Mouse (Mus musculus) bone marrow macrophage, adult 2 months (primary cell): ENCODE results near the gene Nanos1. TPM values are rescaled to one million over a fixed set of nuclear protein-coding genes. Genes with fewer than 3 reads are reported as not detected.

Source experiments
- H3K27ac ChIP-seq: 2 replicates; pipeline ENCODE4 v1.5.1; 2012; ENCODE audit warnings: low read depth, low read length; ENCODE audit not compliant: insufficient read depth
- H3K4me1 ChIP-seq: 2 replicates; pipeline ENCODE4 v1.6.1; 2012; ENCODE audit warnings: low read length; ENCODE audit not compliant: control insufficient read depth, insufficient read depth
- H3K4me3 ChIP-seq: 2 replicates; pipeline ENCODE4 v1.5.1; 2012; ENCODE audit warnings: mild to moderate bottlenecking, low read length, moderate library complexity; ENCODE audit not compliant: insufficient read depth
- CTCF ChIP-seq: IDR thresholded peaks from 2 replicates; pipeline ENCODE4 v1.5.1; 2012; ENCODE audit warnings: low read depth, mild to moderate bottlenecking, low read length, moderate library complexity
- POLR2A ChIP-seq: IDR thresholded peaks from 2 replicates; pipeline ENCODE4 v1.6.1; 2012; ENCODE audit warnings: mild to moderate bottlenecking, low read depth, low read length, borderline replicate concordance
- polyA plus RNA-seq: library from polyadenylated mRNA; stranded (reverse); fragments of >200 nt; gene quantifications from 2 replicates; pipeline ENCODE4 v1.2.4, GENCODE M21; 2012; ENCODE audit not compliant: missing spikeins, insufficient read depth, insufficient read length

Gene Nanos1
- 1.4 and 1.7 TPM in 2 replicates for polyA plus RNA-seq

- Histone ChIP-seq H3K4me1 (peaks cover 12% of the 10 kb centered on the region), H3K27ac (no peak within 1 kb of the TSS), H3K4me3 (peak within 1 kb of the TSS; percentile 79)
- TF ChIP-seq POLR2A (no peak), CTCF (no peak)
These were observed at the start of gene Nanos1 for GRCm38 (mm10) chr19:60755438-60756191. Nanos1 (plus strand) TSS chr19:60755987.

GRCm38 (mm10) chr19:60709193-60709900, 46.4 kb upstream of the Nanos1 start:
- Histone ChIP-seq H3K27ac (no peak overlapping the region), H3K4me1 (peaks cover 4% of the 10 kb centered on the region; the same call in 1 of the 2 replicates), H3K4me3 (no peak overlapping the region)
- TF ChIP-seq CTCF (no peak), POLR2A (no peak)

- Histone ChIP-seq H3K4me1 (peaks cover 4% of the 10 kb centered on the region; the same call in 1 of the 2 replicates), H3K27ac (no peak overlapping the region)
- TF ChIP-seq CTCF (no peak), POLR2A (no peak)
These were observed 45.6 kb upstream of the Nanos1 start for GRCm38 (mm10) chr19:60710196-60710595.

GRCm38 (mm10) chr19:60712577-60712976, 43.2 kb upstream of the Nanos1 start:
- TF ChIP-seq POLR2A, result no peak
- no peak for TF ChIP-seq CTCF
- Histone ChIP-seq H3K4me1 (peaks cover 4% of the 10 kb centered on the region; the same call in 1 of the 2 replicates), H3K4me3 (no peak overlapping the region), H3K27ac (no peak overlapping the region)

More at GRCm38 (mm10) chr19:60710196-60710595, 45.6 kb upstream of the Nanos1 start:
- no peak overlapping the region for H3K4me3 ChIP-seq

- no peak overlapping the region for H3K4me3 ChIP-seq
- H3K27ac ChIP-seq, result no peak overlapping the region
- H3K4me1 ChIP-seq, result peaks cover 4% of the 10 kb centered on the region; the same call in 1 of the 2 replicates
- no peak for TF ChIP-seq CTCF
- no peak for TF ChIP-seq POLR2A
These were observed 39.4 kb upstream of the Nanos1 start for GRCm38 (mm10) chr19:60716381-60716780.

- no peak overlapping the region for H3K27ac ChIP-seq
- peak; percentile 70 for TF ChIP-seq CTCF
- no peak for TF ChIP-seq POLR2A
These were observed 25.4 kb upstream of the Nanos1 start for GRCm38 (mm10) chr19:60730281-60730852.

GRCm38 (mm10) chr19:60731299-60731698, 24.5 kb upstream of the Nanos1 start:
- no peak overlapping the region for H3K27ac ChIP-seq
- TF ChIP-seq POLR2A (no peak), CTCF (no peak)
- H3K4me3 ChIP-seq, result no peak overlapping the region
- H3K4me1 ChIP-seq, result peaks cover 10% of the 10 kb centered on the region

More at GRCm38 (mm10) chr19:60730281-60730852, 25.4 kb upstream of the Nanos1 start:
- H3K4me1 ChIP-seq, result peaks cover 10% of the 10 kb centered on the region
- no peak overlapping the region for H3K4me3 ChIP-seq

GRCm38 (mm10) chr19:60731966-60732365, 23.8 kb upstream of the Nanos1 start:
- no peak for TF ChIP-seq CTCF
- no peak for TF ChIP-seq POLR2A

GRCm38 (mm10) chr19:60740560-60740959, 15.2 kb upstream of the Nanos1 start:
- H3K4me1 ChIP-seq, result no peaks in the 10 kb centered on the region
- no peak overlapping the region for H3K27ac ChIP-seq
- TF ChIP-seq POLR2A, result no peak
- no peak for TF ChIP-seq CTCF
- no peak overlapping the region for H3K4me3 ChIP-seq

More at GRCm38 (mm10) chr19:60731966-60732365, 23.8 kb upstream of the Nanos1 start:
- no peak overlapping the region for H3K4me3 ChIP-seq
- H3K4me1 ChIP-seq, result peaks cover 10% of the 10 kb centered on the region
- H3K27ac ChIP-seq, result no peak overlapping the region

- Histone ChIP-seq H3K27ac (no peak overlapping the region), H3K4me3 (no peak overlapping the region), H3K4me1 (no peaks in the 10 kb centered on the region)
- TF ChIP-seq POLR2A (no peak), CTCF (no peak)
These were observed 11.8 kb upstream of the Nanos1 start for GRCm38 (mm10) chr19:60743767-60744547.
